Mouse (Mus musculus) intestine, embryonic 16.5 days (tissue): ENCODE results near the gene Cbln1. TPM values are rescaled to one million over a fixed set of nuclear protein-coding genes. Genes with fewer than 3 reads are reported as not detected.

ENCODE experiments used
- ATAC-seq: fragments of 200-750 bp; cut with Nextera tagmentation; 2 replicates; pipeline ENCODE4 v1.8.0; 2017; ENCODE audit warnings: moderate TSS enrichment, moderate library complexity
- H3K27ac ChIP-seq: fragments of 300-500 bp; sonication (generic); 2 replicates; pipeline ENCODE4 v1.5.1; 2014; ENCODE audit warnings: mild to moderate bottlenecking, low read length
- H3K27me3 ChIP-seq: fragments of 300-500 bp; sonication (generic); replicated peaks from 2 replicates; pipeline ENCODE4 v1.6.1; 2014; ENCODE audit warnings: low read length, control low read depth, mixed read lengths; ENCODE audit not compliant: control insufficient read depth, insufficient read depth
- H3K36me3 ChIP-seq: fragments of 300-500 bp; sonication (generic); 2 replicates; pipeline ENCODE4 v1.6.1; 2014; ENCODE audit warnings: low read length, control low read depth; ENCODE audit not compliant: control insufficient read depth, insufficient read depth
- H3K4me1 ChIP-seq: fragments of 300-500 bp; sonication (generic); 2 replicates; pipeline ENCODE4 v1.6.1; 2014; ENCODE audit warnings: low read length, control low read depth, mixed read lengths; ENCODE audit not compliant: control insufficient read depth, insufficient read depth
- H3K4me2 ChIP-seq: fragments of 300-500 bp; sonication (generic); 2 replicates; pipeline ENCODE4 v1.6.1; 2014; ENCODE audit warnings: low read depth, low read length, control low read depth
- H3K4me3 ChIP-seq: fragments of 300-500 bp; sonication (generic); 2 replicates; pipeline ENCODE4 v1.5.1; 2014; ENCODE audit warnings: mild to moderate bottlenecking, low read length
- H3K9ac ChIP-seq: fragments of 300-500 bp; sonication (generic); 2 replicates; pipeline ENCODE4 v1.6.1; 2014; ENCODE audit warnings: low read depth, low read length
- H3K9me3 ChIP-seq: fragments of 300-500 bp; sonication (generic); 2 replicates; pipeline ENCODE4 v1.6.1; 2016; ENCODE audit warnings: low read length, control low read depth; ENCODE audit not compliant: control insufficient read depth
- WGBS: fragments of 180-500 bp; shearing (Covaris S2); extraction: QIAGEN DNeasy Blood & Tissue Kit; methylation state at CpG from one replicate; pipeline ENCODE4 v1.1.7; 2014; 5-methylcytosine and 5-hydroxymethylcytosine counted together
- polyA plus RNA-seq: library from polyadenylated mRNA; unstranded; fragments of >200 nt; fragmentation: Nextera tagmentation; extraction: Ambion mirVana; gene quantifications from 2 replicates; pipeline ENCODE4 v1.2.1, GENCODE M21; 2015

Gene Cbln1
- polyA plus RNA-seq, 1 experiment from 2014 or later: not detected

GRCm38 (mm10) chr8:87496511-87496910 is 24.1 kb upstream of the Cbln1 start:
- H3K9me3 ChIP-seq: no peaks in the 10 kb centered on the region
- 90% methylated on average over 7 of the region's 7 CpGs for WGBS

GRCm38 (mm10) chr8:87494862-87495261 is 22.5 kb upstream of the Cbln1 start:
- Histone ChIP-seq H3K4me3 (no peak overlapping the region), H3K9me3 (no peaks in the 10 kb centered on the region), H3K36me3 (no peaks in the 10 kb centered on the region), H3K9ac (no peak overlapping the region), H3K4me2 (no peak overlapping the region), H3K27ac (no peak overlapping the region), H3K27me3 (no peaks in the 10 kb centered on the region), H3K4me1 (no peaks in the 10 kb centered on the region)
- ATAC-seq: no peak
- 63% methylated on average over 9 of the region's 9 CpGs for WGBS

More at GRCm38 (mm10) chr8:87496511-87496910, 24.1 kb upstream of the Cbln1 start:
- Histone ChIP-seq H3K4me2 (no peak overlapping the region), H3K27me3 (no peaks in the 10 kb centered on the region), H3K9ac (no peak overlapping the region), H3K4me1 (no peaks in the 10 kb centered on the region), H3K4me3 (no peak overlapping the region), H3K27ac (no peak overlapping the region), H3K36me3 (no peaks in the 10 kb centered on the region)
- ATAC-seq: no peak

GRCm38 (mm10) chr8:87489841-87490415 is 17.5 kb upstream of the Cbln1 start:
- H3K36me3 ChIP-seq: no peaks in the 10 kb centered on the region
- ATAC-seq: no peak
- 65% methylated on average over 5 of the region's 5 CpGs for WGBS

GRCm38 (mm10) chr8:87481396-87481795 is 9.0 kb upstream of the Cbln1 start:
- WGBS: 73% methylated on average over 1 of the region's 1 CpGs
- Histone ChIP-seq H3K4me1 (no peaks in the 10 kb centered on the region), H3K4me3 (no peak overlapping the region), H3K9ac (no peak overlapping the region), H3K9me3 (no peaks in the 10 kb centered on the region), H3K27me3 (0 out of 2 replicates have a peak, but pooled peaks cover 4% of the 10 kb centered on the region), H3K36me3 (no peaks in the 10 kb centered on the region), H3K4me2 (no peak overlapping the region), H3K27ac (no peak overlapping the region)
- ATAC-seq: no peak

More at GRCm38 (mm10) chr8:87489841-87490415, 17.5 kb upstream of the Cbln1 start:
- Histone ChIP-seq H3K9ac (no peak overlapping the region), H3K4me2 (no peak overlapping the region), H3K9me3 (no peaks in the 10 kb centered on the region), H3K27me3 (no peaks in the 10 kb centered on the region), H3K27ac (no peak overlapping the region), H3K4me3 (no peak overlapping the region), H3K4me1 (no peaks in the 10 kb centered on the region)

- Histone ChIP-seq H3K27ac (no peak overlapping the region), H3K4me3 (no peak overlapping the region), H3K4me1 (peaks cover 2% of the 10 kb centered on the region), H3K4me2 (no peak overlapping the region), H3K9ac (no peak overlapping the region), H3K27me3 (peaks cover 28% of the 10 kb centered on the region), H3K9me3 (no peaks in the 10 kb centered on the region), H3K36me3 (no peaks in the 10 kb centered on the region)
- no peak for ATAC-seq
- WGBS: 52% methylated on average over 3 of the region's 3 CpGs
These were observed 5.8 kb upstream of the Cbln1 start for GRCm38 (mm10) chr8:87478221-87478620.

- ATAC-seq: no peak
- Histone ChIP-seq H3K4me3 (no peak overlapping the region), H3K9me3 (no peaks in the 10 kb centered on the region), H3K36me3 (no peaks in the 10 kb centered on the region), H3K4me1 (peaks cover 9% of the 10 kb centered on the region), H3K27ac (no peak overlapping the region), H3K27me3 (peaks cover 36% of the 10 kb centered on the region), H3K4me2 (no peak overlapping the region), H3K9ac (no peak overlapping the region)
- WGBS: 59% methylated on average over 3 of the region's 3 CpGs
These were observed 4.8 kb upstream of the Cbln1 start for GRCm38 (mm10) chr8:87477102-87477645.

GRCm38 (mm10) chr8:87475551-87475950 is 3.1 kb upstream of the Cbln1 start:
- Histone ChIP-seq H3K4me1 (peaks cover 15% of the 10 kb centered on the region), H3K27ac (no peak overlapping the region), H3K36me3 (no peaks in the 10 kb centered on the region), H3K27me3 (peaks cover 49% of the 10 kb centered on the region), H3K9me3 (no peaks in the 10 kb centered on the region), H3K9ac (no peak overlapping the region), H3K4me2 (no peak overlapping the region), H3K4me3 (no peak overlapping the region)
- 60% methylated on average over 3 of the region's 3 CpGs for WGBS
- no peak for ATAC-seq

- Histone ChIP-seq H3K4me3 (no peak overlapping the region), H3K4me2 (no peak overlapping the region), H3K27ac (no peak overlapping the region), H3K9ac (no peak overlapping the region), H3K9me3 (no peaks in the 10 kb centered on the region), H3K4me1 (peaks cover 24% of the 10 kb centered on the region), H3K27me3 (peaks cover 54% of the 10 kb centered on the region), H3K36me3 (no peaks in the 10 kb centered on the region)
- WGBS: 76% methylated on average over 8 of the region's 8 CpGs
- ATAC-seq: no peak
These were observed 2.0 kb upstream of the Cbln1 start for GRCm38 (mm10) chr8:87474379-87474778.

GRCm38 (mm10) chr8:87473940-87474339 is 1.5 kb upstream of the Cbln1 start:
- Histone ChIP-seq H3K4me3 (no peak overlapping the region), H3K27me3 (peaks cover 58% of the 10 kb centered on the region), H3K27ac (no peak overlapping the region), H3K4me2 (peak overlapping the region; percentile 97; the same call in 1 of the 2 replicates), H3K36me3 (no peaks in the 10 kb centered on the region), H3K9ac (no peak overlapping the region), H3K9me3 (no peaks in the 10 kb centered on the region), H3K4me1 (peaks cover 24% of the 10 kb centered on the region)
- no peak for ATAC-seq
- WGBS: 28% methylated on average over 2 of the region's 2 CpGs
